Mouse (Mus musculus) erythroblast, embryonic 14.5 days (primary cell): Measurements from ENCODE around the gene March10. TPM values are rescaled to one million over a fixed set of nuclear protein-coding genes. Genes with fewer than 3 reads are reported as not detected.

Source experiments
- H3K27me3 ChIP-seq: 2 replicates; pipeline ENCODE4 v1.6.1; 2012; ENCODE audit warnings: inconsistent platforms; ENCODE audit not compliant: control insufficient read depth
- H3K36me3 ChIP-seq: 2 replicates; pipeline ENCODE4 v1.6.1; 2012; ENCODE audit warnings: mild to moderate bottlenecking, inconsistent platforms; ENCODE audit not compliant: control insufficient read depth
- H3K4me1 ChIP-seq: 2 replicates; pipeline ENCODE4 v1.6.1; 2012; ENCODE audit warnings: inconsistent platforms; ENCODE audit not compliant: control insufficient read depth
- H3K4me3 ChIP-seq: replicated peaks from 2 replicates; pipeline ENCODE3; 2012; ENCODE audit warnings: moderate library complexity, mild to moderate bottlenecking, inconsistent platforms
- H3K9me3 ChIP-seq: 2 replicates; pipeline ENCODE4 v1.6.1; 2012; ENCODE audit warnings: low read length, inconsistent platforms, mixed read lengths; ENCODE audit not compliant: control insufficient read depth
- GATA1 ChIP-seq: IDR thresholded peaks from 2 replicates; pipeline ENCODE4 v1.6.1; 2012; ENCODE audit warnings: low read length, inconsistent platforms, mixed read lengths
- TAL1 ChIP-seq: IDR thresholded peaks from 3 replicates; pipeline ENCODE4 v1.6.1; 2012; ENCODE audit warnings: low read length, inconsistent platforms, mixed read lengths
- polyA plus RNA-seq: library from polyadenylated mRNA; stranded (reverse); fragments of >175 nt; gene quantifications from 2 replicates; pipeline ENCODE4 v1.2.3, GENCODE M21; 2012

March10 gene
- polyA plus RNA-seq, 1 experiment: not detected

DNA sequence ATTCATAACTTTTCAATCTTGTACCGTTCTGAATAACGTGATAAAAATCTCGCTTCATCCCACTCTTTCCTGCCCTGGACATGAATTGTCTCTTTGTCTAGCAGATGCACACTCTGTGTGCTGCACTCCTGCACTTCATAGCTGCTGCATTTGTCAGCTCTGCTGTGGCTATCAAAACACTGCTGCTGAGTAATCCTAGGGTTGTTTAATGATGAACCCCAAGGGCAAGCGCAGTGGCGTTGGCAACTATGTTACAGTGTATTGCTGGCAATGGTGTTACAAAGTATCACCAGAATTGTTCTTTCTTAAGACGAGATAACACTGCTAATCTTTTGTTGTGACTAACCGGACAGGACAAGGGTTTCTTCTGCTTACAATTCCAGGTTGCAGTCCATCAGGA, 16.7 kb downstream of the March10 start:
- no peaks in the 10 kb centered on the region for H3K9me3 ChIP-seq
- no peaks in the 10 kb centered on the region for H3K4me1 ChIP-seq
- no peak for TF ChIP-seq GATA1
- no peak for TF ChIP-seq TAL1
- H3K4me3 ChIP-seq: no peak overlapping the region
- H3K27me3 ChIP-seq: no peaks in the 10 kb centered on the region
- no peaks in the 10 kb centered on the region for H3K36me3 ChIP-seq

DNA sequence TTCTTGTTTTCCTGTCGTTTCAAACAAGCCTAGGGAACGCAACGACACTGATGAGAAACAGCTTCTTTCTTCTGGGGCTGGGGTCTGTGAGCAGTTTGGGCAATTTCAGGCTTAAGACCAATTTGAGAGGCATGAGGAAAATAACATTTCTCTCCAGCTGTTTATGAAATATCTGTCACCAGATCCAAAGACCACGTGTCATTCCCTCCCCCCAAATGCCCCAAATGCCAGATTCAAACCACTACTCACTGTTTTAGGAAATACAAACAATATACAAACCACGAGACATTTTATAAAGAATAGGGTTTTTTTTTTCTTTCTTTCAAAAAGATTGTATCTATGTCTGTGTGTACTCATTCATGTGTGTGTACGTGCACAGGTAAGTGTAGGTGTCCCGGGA, 17.6 kb downstream of the March10 start:
- Histone ChIP-seq H3K27me3 (no peaks in the 10 kb centered on the region), H3K4me1 (no peaks in the 10 kb centered on the region), H3K4me3 (no peak overlapping the region), H3K36me3 (no peaks in the 10 kb centered on the region), H3K9me3 (no peaks in the 10 kb centered on the region)
- TF ChIP-seq TAL1: no peak
- TF ChIP-seq GATA1: no peak

DNA sequence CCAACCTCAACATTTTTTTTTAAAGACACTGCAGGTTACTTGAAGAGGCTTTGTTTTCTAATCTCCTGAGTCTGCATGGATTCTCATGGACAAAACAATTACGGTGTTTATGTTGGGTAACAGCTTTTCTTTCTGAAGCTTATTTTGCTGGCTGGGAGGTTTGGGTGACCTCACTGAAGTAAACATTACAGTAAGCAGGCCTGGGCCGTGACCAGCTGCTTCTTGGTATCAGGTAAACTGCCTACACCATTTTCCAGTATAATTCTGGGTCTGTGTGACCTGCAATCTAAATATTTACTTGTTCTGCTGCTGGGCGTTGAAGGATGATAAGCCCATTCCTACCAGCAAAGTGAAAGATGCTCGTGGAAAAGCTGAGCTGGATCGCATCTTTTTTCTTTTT, 30.1 kb downstream of the March10 start:
- H3K27me3 ChIP-seq: 0 out of 2 replicates have a peak, but pooled peaks cover under 1% of the 10 kb centered on the region
- H3K9me3 ChIP-seq: no peaks in the 10 kb centered on the region
- H3K4me3 ChIP-seq: no peak overlapping the region
- TF ChIP-seq GATA1 (no peak), TAL1 (no peak)
- no peaks in the 10 kb centered on the region for H3K36me3 ChIP-seq
- peaks cover under 1% of the 10 kb centered on the region for H3K4me1 ChIP-seq

DNA sequence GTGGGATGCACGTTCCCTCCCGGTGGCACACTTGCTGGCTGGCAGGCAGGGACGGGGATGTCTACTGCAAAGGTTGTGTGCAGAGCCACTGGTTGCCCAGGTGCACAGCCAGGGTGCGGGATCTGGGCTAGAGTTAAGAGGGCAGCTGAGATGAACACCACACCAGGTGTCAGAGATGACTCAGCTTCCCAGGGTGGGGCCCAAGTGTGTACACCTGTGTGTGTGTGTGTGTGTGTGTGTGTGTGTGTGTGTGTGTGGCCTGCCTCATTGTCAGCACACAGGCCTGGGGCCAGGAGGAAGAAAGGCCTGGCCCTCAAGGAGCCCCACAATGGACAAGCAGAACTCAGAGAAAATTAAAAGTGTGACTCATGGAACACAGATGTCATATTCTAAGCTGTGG, 31.9 kb downstream of the March10 start:
- Histone ChIP-seq H3K4me3 (no peak overlapping the region), H3K9me3 (no peaks in the 10 kb centered on the region), H3K36me3 (no peaks in the 10 kb centered on the region), H3K27me3 (peaks cover 6% of the 10 kb centered on the region; the same call in 1 of the 2 replicates), H3K4me1 (peaks cover 10% of the 10 kb centered on the region)
- no peak for TF ChIP-seq TAL1
- TF ChIP-seq GATA1: no peak

DNA sequence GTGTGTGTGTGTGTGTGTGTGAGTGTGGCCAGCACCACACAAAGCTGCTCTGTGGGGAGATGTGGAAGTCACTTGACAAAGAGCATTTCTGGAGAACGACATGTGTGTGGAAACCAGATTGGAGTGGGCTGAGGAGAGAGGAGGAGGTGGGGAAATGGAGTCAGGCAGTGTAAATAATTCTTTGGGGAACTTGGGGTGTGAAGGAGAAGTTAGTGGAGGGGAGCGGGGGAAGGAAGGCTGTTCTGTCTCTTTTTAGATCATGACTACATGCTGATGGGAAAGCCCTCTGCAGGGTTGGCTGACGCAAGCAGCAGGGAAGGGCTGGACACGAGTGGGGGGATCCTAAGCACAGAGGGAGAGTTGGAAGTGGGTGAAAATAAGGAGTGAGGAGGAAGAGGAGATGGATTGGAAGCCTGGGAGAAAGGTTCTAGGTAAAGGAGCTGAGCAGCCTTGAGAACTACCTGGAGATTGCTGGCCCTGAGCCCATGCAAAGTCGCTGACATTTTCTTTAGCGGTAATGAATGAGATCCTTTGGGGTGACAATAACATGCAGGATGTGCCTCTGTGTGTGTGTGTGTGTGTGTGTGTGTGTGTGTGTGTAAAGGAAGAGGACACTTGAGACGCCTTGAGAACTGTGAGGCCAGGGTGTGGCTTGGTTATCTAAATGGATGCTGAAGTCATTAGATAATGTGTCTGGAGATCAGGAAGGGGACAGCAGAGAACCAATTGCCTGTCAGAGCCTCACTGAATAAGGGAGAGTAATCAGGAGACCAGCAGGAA, 35.7 kb downstream of the March10 start:
- Histone ChIP-seq H3K4me1 (peaks cover 10% of the 10 kb centered on the region), H3K9me3 (no peaks in the 10 kb centered on the region), H3K36me3 (no peaks in the 10 kb centered on the region), H3K27me3 (peaks cover 6% of the 10 kb centered on the region; the same call in 1 of the 2 replicates), H3K4me3 (no peak overlapping the region)
- TF ChIP-seq TAL1: no peak
- TF ChIP-seq GATA1: no peak

GRCm38 (mm10) chr11:105419946-105420345, 36.6 kb downstream of the March10 start:
- no peak overlapping the region for H3K4me3 ChIP-seq
- TF ChIP-seq GATA1: no peak
- no peaks in the 10 kb centered on the region for H3K9me3 ChIP-seq
- peaks cover 8% of the 10 kb centered on the region; the same call in 1 of the 2 replicates for H3K27me3 ChIP-seq
- no peaks in the 10 kb centered on the region for H3K36me3 ChIP-seq
- H3K4me1 ChIP-seq: peaks cover 12% of the 10 kb centered on the region

DNA sequence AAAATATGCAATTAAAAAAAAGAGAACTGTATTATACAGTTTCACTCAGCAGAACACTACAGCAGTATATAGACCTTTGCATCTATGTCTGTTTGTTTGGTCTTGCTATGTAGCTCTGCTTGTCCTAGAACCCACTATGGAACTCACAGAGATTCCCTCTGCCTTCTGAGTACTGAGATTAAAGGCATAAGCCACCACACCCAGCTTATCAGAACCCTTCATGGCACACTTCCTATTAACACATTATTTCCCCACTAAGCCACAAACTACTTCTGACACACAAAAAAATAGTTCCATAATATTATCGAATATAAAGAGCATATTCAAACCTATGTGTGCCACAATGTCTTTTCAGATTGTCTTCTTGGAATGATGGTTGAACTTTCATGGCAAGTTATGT, 42.5 kb downstream of the March10 start:
- Histone ChIP-seq H3K4me1 (peaks cover 7% of the 10 kb centered on the region), H3K36me3 (no peaks in the 10 kb centered on the region), H3K9me3 (no peaks in the 10 kb centered on the region), H3K4me3 (no peak overlapping the region), H3K27me3 (peaks cover 3% of the 10 kb centered on the region; the same call in 1 of the 2 replicates)
- TF ChIP-seq TAL1 (no peak), GATA1 (no peak)

DNA sequence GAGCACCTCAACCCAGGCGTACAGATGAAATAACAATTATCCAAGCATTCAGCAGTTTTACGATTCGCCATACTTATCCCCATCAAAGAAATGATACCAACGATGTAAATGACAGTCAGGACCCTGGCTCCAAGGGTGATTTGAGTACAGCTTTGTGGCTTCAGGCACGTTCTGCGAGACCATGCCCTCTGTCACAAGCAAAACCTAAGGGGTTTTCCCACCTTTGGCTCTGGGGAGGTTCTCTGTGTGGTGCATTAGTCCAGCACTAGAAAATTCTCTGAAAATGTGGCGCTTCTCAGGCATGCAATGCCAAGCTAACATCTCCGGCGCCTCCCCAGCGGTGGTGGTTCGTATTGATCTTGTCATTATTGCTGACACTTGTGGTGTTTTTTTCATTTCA, 47.1 kb downstream of the March10 start:
- no peaks in the 10 kb centered on the region; the same call in 1 of the 2 replicates for H3K27me3 ChIP-seq
- peaks cover 5% of the 10 kb centered on the region for H3K4me1 ChIP-seq
- H3K9me3 ChIP-seq: no peaks in the 10 kb centered on the region
- TF ChIP-seq TAL1 (no peak), GATA1 (no peak)
- no peaks in the 10 kb centered on the region for H3K36me3 ChIP-seq
- no peak overlapping the region for H3K4me3 ChIP-seq

DNA sequence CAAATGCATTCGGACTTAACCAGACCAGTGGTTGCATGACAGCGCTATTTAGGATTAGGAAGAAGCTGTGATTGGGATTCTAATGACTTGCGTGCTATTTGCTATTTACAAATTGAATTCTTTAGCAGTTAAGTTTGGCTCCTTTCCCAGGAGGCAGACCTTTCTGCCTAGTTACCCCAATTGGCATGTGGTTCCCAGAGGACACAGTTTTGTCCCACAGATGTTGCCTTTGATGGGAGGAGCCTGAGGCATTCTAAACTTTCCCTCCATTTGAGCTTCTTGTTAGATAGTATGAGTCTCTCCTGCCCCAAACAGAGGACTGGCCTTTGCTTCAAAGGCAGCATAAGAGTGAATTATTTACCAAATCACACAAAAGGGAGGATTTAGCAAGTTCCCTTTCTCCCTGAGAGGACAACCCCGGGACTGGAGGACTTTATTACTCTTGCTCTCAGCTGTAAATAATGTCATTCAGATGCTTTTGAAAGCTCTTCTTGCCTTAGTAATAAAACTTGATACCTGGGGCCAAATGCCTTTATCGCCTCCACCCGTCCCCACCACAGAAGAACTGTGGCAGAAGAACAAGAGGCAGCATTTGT, 48.6 kb downstream of the March10 start:
- no peaks in the 10 kb centered on the region for H3K9me3 ChIP-seq
- peaks cover 2% of the 10 kb centered on the region; the same call in 1 of the 2 replicates for H3K27me3 ChIP-seq
- TF ChIP-seq GATA1: no peak
- no peak for TF ChIP-seq TAL1

GRCm38 (mm10) chr11:105402355-105402754, 54.2 kb downstream of the March10 start:
- TF ChIP-seq TAL1 (no peak), GATA1 (no peak)
- Histone ChIP-seq H3K4me3 (no peak overlapping the region), H3K27me3 (peaks cover 10% of the 10 kb centered on the region; the same call in 1 of the 2 replicates), H3K36me3 (no peaks in the 10 kb centered on the region), H3K9me3 (no peaks in the 10 kb centered on the region), H3K4me1 (no peaks in the 10 kb centered on the region; the same call in 1 of the 2 replicates)

More for the DNA sequence above, 48.6 kb downstream of the March10 start:
- Histone ChIP-seq H3K4me3 (no peak overlapping the region), H3K4me1 (no peaks in the 10 kb centered on the region; the same call in 1 of the 2 replicates), H3K36me3 (no peaks in the 10 kb centered on the region)
